Mouse (Mus musculus) adipocyte (in vitro differentiated cells): ENCODE measurements around the gene Pfkp.

Experiments
- DNase-seq: peaks from one replicate; pipeline ENCODE4 v3.0.0-alpha.2; 2016; ENCODE audit warnings: low spot score

The Pfkp gene

GRCm38 (mm10) chr13:6636976-6637375, 11.6 kb downstream of the Pfkp start:
- DNase-seq = no peak

GRCm38 (mm10) chr13:6636520-6636919, 12.1 kb downstream of the Pfkp start:
- DNase-seq = peak; percentile 50

- no peak for DNase-seq
Observed at GRCm38 (mm10) chr13:6635138-6636076, 13.2 kb downstream of the Pfkp start.

- no peak for DNase-seq
Observed at GRCm38 (mm10) chr13:6634063-6634462, 14.5 kb downstream of the Pfkp start.

- DNase-seq = peak; percentile 32
Observed at GRCm38 (mm10) chr13:6633524-6633923, 15.1 kb downstream of the Pfkp start.

- DNase-seq = no peak
Observed at GRCm38 (mm10) chr13:6632935-6633334, 15.6 kb downstream of the Pfkp start.

GRCm38 (mm10) chr13:6632513-6632912, 16.1 kb downstream of the Pfkp start:
- no peak for DNase-seq

GRCm38 (mm10) chr13:6631772-6632510, 16.6 kb downstream of the Pfkp start:
- DNase-seq = peak; percentile 75

- no peak for DNase-seq
Observed at GRCm38 (mm10) chr13:6630660-6631059, 17.9 kb downstream of the Pfkp start.

- DNase-seq = no peak
Observed at GRCm38 (mm10) chr13:6629927-6630326, 18.6 kb downstream of the Pfkp start.

- DNase-seq = no peak
Observed at GRCm38 (mm10) chr13:6628998-6629764, 19.4 kb downstream of the Pfkp start.

GRCm38 (mm10) chr13:6628261-6628660, 20.3 kb downstream of the Pfkp start:
- no peak for DNase-seq

GRCm38 (mm10) chr13:6627352-6627751, 21.2 kb downstream of the Pfkp start:
- DNase-seq = peak; percentile 46

- no peak for DNase-seq
Observed at GRCm38 (mm10) chr13:6626508-6627114, 22.0 kb downstream of the Pfkp start.

GRCm38 (mm10) chr13:6625942-6626341, 22.6 kb downstream of the Pfkp start:
- no peak for DNase-seq

- no peak for DNase-seq
Observed at GRCm38 (mm10) chr13:6624604-6625003, 24.0 kb downstream of the Pfkp start.

GRCm38 (mm10) chr13:6624121-6624520, 24.5 kb downstream of the Pfkp start:
- DNase-seq = no peak

- DNase-seq = no peak
Observed at GRCm38 (mm10) chr13:6621831-6622230, 26.7 kb downstream of the Pfkp start.

- DNase-seq = no peak
Observed at GRCm38 (mm10) chr13:6620250-6620649, 28.3 kb downstream of the Pfkp start.

GRCm38 (mm10) chr13:6618711-6619110, 29.9 kb downstream of the Pfkp start:
- no peak for DNase-seq

GRCm38 (mm10) chr13:6613690-6614445, 34.7 kb downstream of the Pfkp start:
- no peak for DNase-seq
